Mouse (Mus musculus) brain, embryonic 14.5 days (tissue): Measurements from ENCODE around the gene Ephb1.

Experiments used
- CTCF ChIP-seq: fragments of 200-500 bp; IDR thresholded peaks from 2 replicates; pipeline ENCODE4 v1.5.1; 2012; ENCODE audit warnings: inconsistent platforms, mild to moderate bottlenecking, moderate library complexity, borderline replicate concordance; ENCODE audit not compliant: insufficient read depth, insufficient read length; ENCODE audit errors: extremely low read depth
- POLR2A ChIP-seq: fragments of 200-500 bp; IDR thresholded peaks from 2 replicates; pipeline ENCODE4 v1.6.1; 2012; ENCODE audit warnings: mild to moderate bottlenecking, inconsistent platforms, borderline replicate concordance; ENCODE audit not compliant: poor library complexity, insufficient read depth, insufficient read length, severe bottlenecking; ENCODE audit errors: extremely low read depth

- TF ChIP-seq POLR2A (no peak), CTCF (no peak)
Measured at GRCm38 (mm10) chr9:102345047-102345446, 9.4 kb downstream of the Ephb1 start.
